In the genomic region with DNA sequence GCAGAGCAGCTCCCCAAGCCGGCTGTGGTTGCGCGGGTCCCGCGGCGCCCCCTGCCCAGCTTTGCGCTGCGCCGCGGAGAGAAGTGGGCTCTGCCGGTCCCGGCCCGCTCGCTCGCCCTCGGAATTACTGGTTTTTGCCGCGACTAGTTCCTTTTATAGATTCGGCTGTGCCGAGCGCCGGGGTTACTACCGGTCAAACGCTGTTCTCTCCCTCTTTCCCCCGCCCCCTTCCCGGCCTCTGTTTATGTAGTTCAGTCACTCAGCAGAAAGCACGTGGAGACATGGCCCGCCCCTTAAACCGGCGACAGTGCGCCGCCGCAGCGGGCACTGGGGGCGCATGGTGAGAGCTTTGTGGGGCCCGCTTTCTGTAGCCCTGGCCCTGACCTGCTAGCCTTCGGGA, we compare ENCODE assay signal across 8 mouse cellular contexts. TPM values are rescaled to one million over a fixed set of nuclear protein-coding genes. Genes with fewer than 3 reads are reported as not detected.
DNase-seq lines count a peak whose midpoint lies in the region; TF ChIP-seq lines count a peak whose summit lies in the region.

A gene (minus strand): TSS at position 129 of the 400 bp plus-strand sequence.

- TF ChIP-seq CTCF in left cerebral cortex, adult 2 months (IDR thresholded peaks at IDR 0.05), result peak; percentile 22

- peak; percentile 97 for DNase-seq in ZHBTc4 (ENCODE audit: low read depth, low spot score)
- DNase-seq in cerebellum, postnatal 4 days (ENCODE audit: low spot score in 2 of 2), result peak; percentile 65 to 84
- DNase-seq in gastrocnemius, postnatal 10 days, result peak; percentile 85
- DNase-seq in hindlimb bud, embryonic 11.5 days (ENCODE audit: extremely low spot score, low read depth, low spot score), result peak; percentile 46
- peak; percentile 80 to 86 for DNase-seq in left cerebral cortex, adult 2 months (ENCODE audit: extremely low spot score in 1 of 2, low spot score in 2 of 2)
- peak; percentile 88 for DNase-seq in retina, postnatal 7 days (ENCODE audit: low read depth, low spot score)
- DNase-seq in urinary bladder, adult 18-20 months (ENCODE audit: low spot score in 2 of 2), result peak; percentile 89 to 93

- H3K79me2 ChIP-seq in macrophage (ENCODE audit: inconsistent target), result peaks cover 47% of the 10 kb centered on the region

- peak within 1 kb of the TSS; percentile 83 for H3K4me3 ChIP-seq in left cerebral cortex, adult 2 months
- H3K4me3 ChIP-seq in macrophage (ENCODE audit: inconsistent target), result peak within 1 kb of the TSS; percentile 98

- H3K36me3 ChIP-seq in macrophage (ENCODE audit: inconsistent target), result no peaks in the 10 kb centered on the region

- intact Hi-C loops in left cerebral cortex, adult 2 months (cut with DNase I), result loop anchor here (1.0 to 5.0 kb wide), 4 partner anchors 37 to 195 kb away; no protein-coding TSS in a partner anchor

- whole genome bisulfite sequencing in macrophage (ENCODE audit: missing documents), result 3% methylated on average over 27 of the region's 37 CpGs

- peak within 1 kb of the TSS; percentile 86 for H3K27ac ChIP-seq in left cerebral cortex, adult 2 months
- peak within 1 kb of the TSS; percentile 90 for H3K27ac ChIP-seq in macrophage

RNA-seq across cellular contexts. Expression of the gene that starts here (rescaled TPM):
- total RNA-seq in gastrocnemius, postnatal 10 days (2021), result 10 to 100 TPM; 13.8 to 18.3 TPM
- total RNA-seq in left cerebral cortex, adult 2 months (2021), result 10 to 100 TPM; 17.0 to 19.5 TPM
- total RNA-seq in macrophage (2018; cell fraction: chromatin; rRNA removed), result 1,000 to 10,000 TPM in 8 of 26 experiments, 100 to 1,000 TPM in 18; 205 to 2,656 (median 727) TPM
- total RNA-seq in macrophage (2018; cell fraction: cytosol; rRNA removed), result 100 to 1,000 TPM; 160 to 731 (median 322) TPM
- total RNA-seq in macrophage (2018; cell fraction: nucleus; rRNA removed), result 1,000 to 10,000 TPM in 2 of 26 experiments, 100 to 1,000 TPM in 24; 291 to 1,224 (median 585) TPM
- polyA plus RNA-seq in macrophage (2018), result 100 to 236 TPM (median 160 TPM) in 3 replicates

Comparison
In these comparisons a context has a peak if more than half of its experiments do, and no peak if none do; other contexts are left out.
1. Peak in every context shown above with its lines: DNase-seq, H3K4me3 ChIP-seq and H3K27ac ChIP-seq.
2. DNase-seq: peak in every context shown above with its lines; median percentile 97 in ZHBTc4; 91 in urinary bladder, adult 18-20 months; 88 in retina, postnatal 7 days; 85 in gastrocnemius, postnatal 10 days; 83 in left cerebral cortex, adult 2 months; 74 in cerebellum, postnatal 4 days; 46 in hindlimb bud, embryonic 11.5 days.